Mouse (Mus musculus) E14TG2a.4 (cell line): ENCODE measurements around the gene Tomm40.

Source experiments
- CTCF ChIP-seq: conservative IDR thresholded peaks from 2 replicates; pipeline ENCODE4 v1.5.1; 2014; ENCODE audit warnings: low read length
- POU5F1 ChIP-seq: IDR thresholded peaks from 2 replicates; pipeline ENCODE4 v1.6.1; 2014; ENCODE audit warnings: low read length, borderline replicate concordance

GRCm38 (mm10) chr7:19710650-19711049 is 4.6 kb downstream of the Tomm40 start:
- TF ChIP-seq CTCF, result no peak
- no peak for TF ChIP-seq POU5F1
